Mouse (Mus musculus): Measurements from ENCODE around the gene Natd1. TPM values are rescaled to one million over a fixed set of nuclear protein-coding genes. Genes with fewer than 3 reads are reported as not detected.

The Natd1 gene
- polyA plus RNA-seq, 1 experiment from 2014 or later, result 29.0 TPM

- Histone ChIP-seq H3K4me2 (ENCODE audit: low read depth, low read length) (no peak overlapping the region), H3K36me3 (ENCODE audit: control insufficient read depth, insufficient read depth, low read length) (peaks cover 28% of the 10 kb centered on the region), H3K27ac (ENCODE audit: low read depth, low read length) (no peak overlapping the region), H3K27me3 (ENCODE audit: control insufficient read depth, insufficient read depth, low read length) (no peaks in the 10 kb centered on the region), H3K4me1 (ENCODE audit: control insufficient read depth, insufficient read depth, low read length) (peaks cover 15% of the 10 kb centered on the region), H3K4me3 (ENCODE audit: low read depth, low read length) (no peak overlapping the region), H3K9ac (replicated peaks; ENCODE audit: low read depth, low read length) (no peak overlapping the region), H3K9me3 (ENCODE audit: control insufficient read depth, low read length) (no peaks in the 10 kb centered on the region)
- 56% methylated on average over 3 of the region's 3 CpGs for WGBS
- no peak for ATAC-seq (ENCODE audit: low read depth)
Measured at GRCm38 (mm10) chr11:60908073-60908472, 6.5 kb downstream of the Natd1 start.

GRCm38 (mm10) chr11:60906449-60906848 is 8.1 kb downstream of the Natd1 start:
- Histone ChIP-seq H3K9me3 (ENCODE audit: control insufficient read depth, low read length) (no peaks in the 10 kb centered on the region), H3K9ac (replicated peaks; ENCODE audit: low read depth, low read length) (no peak overlapping the region), H3K4me2 (ENCODE audit: low read depth, low read length) (no peak overlapping the region), H3K27ac (ENCODE audit: low read depth, low read length) (no peak overlapping the region), H3K4me1 (ENCODE audit: control insufficient read depth, insufficient read depth, low read length) (peaks cover 1% of the 10 kb centered on the region; the same call in 1 of the 2 replicates), H3K4me3 (ENCODE audit: low read depth, low read length) (no peak overlapping the region), H3K27me3 (ENCODE audit: control insufficient read depth, insufficient read depth, low read length) (no peaks in the 10 kb centered on the region), H3K36me3 (ENCODE audit: control insufficient read depth, insufficient read depth, low read length) (peaks cover 28% of the 10 kb centered on the region)
- no peak for ATAC-seq (ENCODE audit: low read depth)
- 90% methylated on average over 4 of the region's 4 CpGs for WGBS

GRCm38 (mm10) chr11:60905407-60906120 is 9.0 kb downstream of the Natd1 start:
- H3K4me1 ChIP-seq (ENCODE audit: control insufficient read depth, insufficient read depth, low read length), result no peaks in the 10 kb centered on the region
- no peak overlapping the region for H3K9ac ChIP-seq (replicated peaks; ENCODE audit: low read depth, low read length)
- WGBS, result 94% methylated on average over 10 of the region's 10 CpGs
- H3K4me2 ChIP-seq (ENCODE audit: low read depth, low read length), result no peak overlapping the region
- no peaks in the 10 kb centered on the region for H3K27me3 ChIP-seq (ENCODE audit: control insufficient read depth, insufficient read depth, low read length)
- H3K36me3 ChIP-seq (ENCODE audit: control insufficient read depth, insufficient read depth, low read length), result peaks cover 28% of the 10 kb centered on the region
- no peaks in the 10 kb centered on the region for H3K9me3 ChIP-seq (ENCODE audit: control insufficient read depth, low read length)
- ATAC-seq (ENCODE audit: low read depth), result no peak
- no peak overlapping the region for H3K4me3 ChIP-seq (ENCODE audit: low read depth, low read length)
- H3K27ac ChIP-seq (ENCODE audit: low read depth, low read length), result no peak overlapping the region

GRCm38 (mm10) chr11:60903661-60904061 is 10.9 kb downstream of the Natd1 start:
- Histone ChIP-seq H3K4me3 (ENCODE audit: low read depth, low read length) (no peak overlapping the region), H3K36me3 (ENCODE audit: control insufficient read depth, insufficient read depth, low read length) (peaks cover 28% of the 10 kb centered on the region), H3K4me1 (ENCODE audit: control insufficient read depth, insufficient read depth, low read length) (no peaks in the 10 kb centered on the region), H3K27ac (ENCODE audit: low read depth, low read length) (no peak overlapping the region), H3K9ac (replicated peaks; ENCODE audit: low read depth, low read length) (no peak overlapping the region), H3K9me3 (ENCODE audit: control insufficient read depth, low read length) (no peaks in the 10 kb centered on the region), H3K27me3 (ENCODE audit: control insufficient read depth, insufficient read depth, low read length) (no peaks in the 10 kb centered on the region), H3K4me2 (ENCODE audit: low read depth, low read length) (no peak overlapping the region)
- no peak for ATAC-seq (ENCODE audit: low read depth)
- WGBS, result 90% methylated on average over 6 of the region's 6 CpGs

GRCm38 (mm10) chr11:60902486-60902885 is 12.1 kb downstream of the Natd1 start:
- H3K9ac ChIP-seq (replicated peaks; ENCODE audit: low read depth, low read length), result no peak overlapping the region
- WGBS, result 84% methylated on average over 4 of the region's 4 CpGs
- no peak for ATAC-seq (ENCODE audit: low read depth)

GRCm38 (mm10) chr11:60902001-60902400 is 12.5 kb downstream of the Natd1 start:
- 91% methylated on average over 7 of the region's 7 CpGs for WGBS
- Histone ChIP-seq H3K27me3 (ENCODE audit: control insufficient read depth, insufficient read depth, low read length) (no peaks in the 10 kb centered on the region), H3K4me2 (ENCODE audit: low read depth, low read length) (no peak overlapping the region), H3K9ac (replicated peaks; ENCODE audit: low read depth, low read length) (no peak overlapping the region), H3K27ac (ENCODE audit: low read depth, low read length) (no peak overlapping the region), H3K36me3 (ENCODE audit: control insufficient read depth, insufficient read depth, low read length) (peaks cover 28% of the 10 kb centered on the region), H3K9me3 (ENCODE audit: control insufficient read depth, low read length) (no peaks in the 10 kb centered on the region), H3K4me1 (ENCODE audit: control insufficient read depth, insufficient read depth, low read length) (no peaks in the 10 kb centered on the region), H3K4me3 (ENCODE audit: low read depth, low read length) (no peak overlapping the region)
- ATAC-seq (ENCODE audit: low read depth), result no peak

More at GRCm38 (mm10) chr11:60902486-60902885, 12.1 kb downstream of the Natd1 start:
- Histone ChIP-seq H3K36me3 (ENCODE audit: control insufficient read depth, insufficient read depth, low read length) (peaks cover 28% of the 10 kb centered on the region), H3K9me3 (ENCODE audit: control insufficient read depth, low read length) (no peaks in the 10 kb centered on the region), H3K4me2 (ENCODE audit: low read depth, low read length) (no peak overlapping the region), H3K4me1 (ENCODE audit: control insufficient read depth, insufficient read depth, low read length) (no peaks in the 10 kb centered on the region), H3K27ac (ENCODE audit: low read depth, low read length) (no peak overlapping the region), H3K27me3 (ENCODE audit: control insufficient read depth, insufficient read depth, low read length) (no peaks in the 10 kb centered on the region), H3K4me3 (ENCODE audit: low read depth, low read length) (no peak overlapping the region)

GRCm38 (mm10) chr11:60895915-60896314 is 18.6 kb downstream of the Natd1 start:
- H3K36me3 ChIP-seq (ENCODE audit: control insufficient read depth, insufficient read depth, low read length), result no peaks in the 10 kb centered on the region

GRCm38 (mm10) chr11:60890744-60891143 is 23.8 kb downstream of the Natd1 start:
- Histone ChIP-seq H3K4me1 (ENCODE audit: control insufficient read depth, insufficient read depth, low read length) (no peaks in the 10 kb centered on the region), H3K36me3 (ENCODE audit: control insufficient read depth, insufficient read depth, low read length) (no peaks in the 10 kb centered on the region), H3K27me3 (ENCODE audit: control insufficient read depth, insufficient read depth, low read length) (no peaks in the 10 kb centered on the region), H3K4me3 (ENCODE audit: low read depth, low read length) (no peak overlapping the region), H3K9ac (replicated peaks; ENCODE audit: low read depth, low read length) (no peak overlapping the region), H3K4me2 (ENCODE audit: low read depth, low read length) (no peak overlapping the region), H3K27ac (ENCODE audit: low read depth, low read length) (no peak overlapping the region), H3K9me3 (ENCODE audit: control insufficient read depth, low read length) (no peaks in the 10 kb centered on the region)
- WGBS, result 58% methylated on average over 3 of the region's 3 CpGs
- ATAC-seq (ENCODE audit: low read depth), result no peak

More at GRCm38 (mm10) chr11:60895915-60896314, 18.6 kb downstream of the Natd1 start:
- 34% methylated on average over 4 of the region's 4 CpGs for WGBS
- Histone ChIP-seq H3K4me2 (ENCODE audit: low read depth, low read length) (no peak overlapping the region), H3K9me3 (ENCODE audit: control insufficient read depth, low read length) (no peaks in the 10 kb centered on the region), H3K4me1 (ENCODE audit: control insufficient read depth, insufficient read depth, low read length) (no peaks in the 10 kb centered on the region), H3K27ac (ENCODE audit: low read depth, low read length) (no peak overlapping the region), H3K4me3 (ENCODE audit: low read depth, low read length) (no peak overlapping the region), H3K27me3 (ENCODE audit: control insufficient read depth, insufficient read depth, low read length) (no peaks in the 10 kb centered on the region), H3K9ac (replicated peaks; ENCODE audit: low read depth, low read length) (no peak overlapping the region)
- ATAC-seq (ENCODE audit: low read depth), result no peak

GRCm38 (mm10) chr11:60890286-60890685 is 24.3 kb downstream of the Natd1 start:
- Histone ChIP-seq H3K9me3 (ENCODE audit: control insufficient read depth, low read length) (no peaks in the 10 kb centered on the region), H3K36me3 (ENCODE audit: control insufficient read depth, insufficient read depth, low read length) (no peaks in the 10 kb centered on the region), H3K9ac (replicated peaks; ENCODE audit: low read depth, low read length) (no peak overlapping the region), H3K4me3 (ENCODE audit: low read depth, low read length) (no peak overlapping the region), H3K27ac (ENCODE audit: low read depth, low read length) (no peak overlapping the region), H3K4me2 (ENCODE audit: low read depth, low read length) (no peak overlapping the region), H3K27me3 (ENCODE audit: control insufficient read depth, insufficient read depth, low read length) (no peaks in the 10 kb centered on the region), H3K4me1 (ENCODE audit: control insufficient read depth, insufficient read depth, low read length) (no peaks in the 10 kb centered on the region)
- no peak for ATAC-seq (ENCODE audit: low read depth)
- WGBS, result 72% methylated on average over 6 of the region's 6 CpGs
